Mouse (Mus musculus): ENCODE results near the gene Scamp2. TPM values are rescaled to one million over a fixed set of nuclear protein-coding genes. Genes with fewer than 3 reads are reported as not detected.
A peak's percentile ranks its signal among the peaks of the same experiment; 100 is the strongest.

Scamp2 gene
- polyA plus RNA-seq, 1 experiment from 2014 or later = 86.4 TPM

- Histone ChIP-seq H3K9ac (no peak overlapping the region), H3K27ac (no peak overlapping the region), H3K4me2 (no peak overlapping the region), H3K36me3 (peaks cover 22% of the 10 kb centered on the region), H3K4me3 (no peak overlapping the region), H3K27me3 (no peaks in the 10 kb centered on the region), H3K9me3 (no peaks in the 10 kb centered on the region), H3K4me1 (peaks cover 7% of the 10 kb centered on the region)
- ATAC-seq (ENCODE audit: insufficient number of reproducible peaks, low FRiP score, low TSS enrichment, low read depth) = no peak
- WGBS = 80% methylated on average over 11 of the region's 11 CpGs
These were observed 7.6 kb upstream of the Scamp2 start for GRCm38 (mm10) chr9:57553119-57553518.

- no peaks in the 10 kb centered on the region for H3K9me3 ChIP-seq
- H3K4me1 ChIP-seq = peaks cover 7% of the 10 kb centered on the region
- H3K36me3 ChIP-seq = peaks cover 7% of the 10 kb centered on the region
- no peak for ATAC-seq (ENCODE audit: insufficient number of reproducible peaks, low FRiP score, low TSS enrichment, low read depth)
- no peaks in the 10 kb centered on the region for H3K27me3 ChIP-seq
- 43% methylated on average over 3 of the region's 3 CpGs for WGBS
- H3K4me3 ChIP-seq = no peak overlapping the region
- H3K4me2 ChIP-seq = no peak overlapping the region
- no peak overlapping the region for H3K27ac ChIP-seq
- H3K9ac ChIP-seq = no peak overlapping the region
These were observed 6.0 kb upstream of the Scamp2 start for GRCm38 (mm10) chr9:57554753-57555152.

GRCm38 (mm10) chr9:57557215-57557614 lies 3.5 kb upstream of the Scamp2 start:
- no peak for ATAC-seq (ENCODE audit: insufficient number of reproducible peaks, low FRiP score, low TSS enrichment, low read depth)
- no peaks in the 10 kb centered on the region for H3K27me3 ChIP-seq
- H3K4me1 ChIP-seq = peaks cover 17% of the 10 kb centered on the region
- H3K4me3 ChIP-seq = no peak overlapping the region
- no peaks in the 10 kb centered on the region for H3K36me3 ChIP-seq
- H3K9ac ChIP-seq = no peak overlapping the region
- no peak overlapping the region for H3K27ac ChIP-seq
- H3K9me3 ChIP-seq = no peaks in the 10 kb centered on the region
- no peak overlapping the region for H3K4me2 ChIP-seq
- 70% methylated on average over 3 of the region's 3 CpGs for WGBS

DNA sequence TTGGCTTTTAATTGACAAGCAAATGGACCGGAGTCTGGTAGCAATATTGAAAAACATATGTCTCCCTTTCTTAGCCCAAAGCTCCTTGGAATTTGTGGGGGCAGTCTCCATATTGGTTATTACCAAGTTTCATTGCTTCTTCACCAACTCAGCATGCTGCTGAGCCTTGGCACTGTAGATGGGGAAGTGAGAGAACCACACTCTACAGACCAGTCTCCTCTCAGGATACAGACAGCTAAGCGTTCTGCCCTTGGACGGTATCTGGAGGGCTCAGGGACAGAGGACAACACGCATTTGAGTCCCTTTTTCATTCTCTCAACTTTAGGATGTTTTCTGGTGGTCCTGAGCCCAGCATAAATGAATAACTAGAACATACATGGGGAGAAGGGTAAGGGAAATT lies 2.1 kb upstream of the Scamp2 start:
- no peaks in the 10 kb centered on the region for H3K9me3 ChIP-seq

DNA sequence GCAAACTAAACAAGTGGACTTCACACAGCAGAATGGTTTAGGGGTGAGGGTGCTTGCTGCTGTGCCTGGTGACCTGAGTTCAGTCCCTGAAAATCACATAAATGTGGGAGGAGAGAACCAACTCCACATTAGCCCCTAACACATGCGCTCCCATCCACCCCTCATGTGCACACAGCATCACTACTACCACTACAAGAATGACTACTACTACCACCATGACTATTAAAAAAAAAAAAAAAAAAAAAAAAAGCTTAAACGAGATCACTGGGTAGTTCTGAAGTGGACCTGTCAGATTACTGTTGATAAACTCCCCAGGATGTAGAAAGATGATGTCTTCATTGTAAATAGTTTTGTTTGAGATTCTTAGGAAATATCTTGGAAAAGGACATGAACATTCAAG lies 1.2 kb upstream of the Scamp2 start:
- Histone ChIP-seq H3K27ac (no peak overlapping the region), H3K9me3 (no peaks in the 10 kb centered on the region), H3K9ac (no peak overlapping the region), H3K4me3 (no peak overlapping the region), H3K36me3 (no peaks in the 10 kb centered on the region), H3K4me2 (no peak overlapping the region), H3K4me1 (peaks cover 25% of the 10 kb centered on the region), H3K27me3 (no peaks in the 10 kb centered on the region)
- WGBS = 56% methylated on average over 2 of the region's 2 CpGs
- ATAC-seq (ENCODE audit: insufficient number of reproducible peaks, low FRiP score, low TSS enrichment, low read depth) = no peak

More for the DNA sequence above, 2.1 kb upstream of the Scamp2 start:
- no peaks in the 10 kb centered on the region for H3K36me3 ChIP-seq
- no peak overlapping the region for H3K27ac ChIP-seq
- H3K4me3 ChIP-seq = no peak overlapping the region
- H3K4me1 ChIP-seq = peaks cover 25% of the 10 kb centered on the region
- H3K27me3 ChIP-seq = no peaks in the 10 kb centered on the region
- no peak overlapping the region for H3K9ac ChIP-seq
- H3K4me2 ChIP-seq = no peak overlapping the region
- 89% methylated on average over 4 of the region's 4 CpGs for WGBS
- no peak for ATAC-seq (ENCODE audit: insufficient number of reproducible peaks, low FRiP score, low TSS enrichment, low read depth)

DNA sequence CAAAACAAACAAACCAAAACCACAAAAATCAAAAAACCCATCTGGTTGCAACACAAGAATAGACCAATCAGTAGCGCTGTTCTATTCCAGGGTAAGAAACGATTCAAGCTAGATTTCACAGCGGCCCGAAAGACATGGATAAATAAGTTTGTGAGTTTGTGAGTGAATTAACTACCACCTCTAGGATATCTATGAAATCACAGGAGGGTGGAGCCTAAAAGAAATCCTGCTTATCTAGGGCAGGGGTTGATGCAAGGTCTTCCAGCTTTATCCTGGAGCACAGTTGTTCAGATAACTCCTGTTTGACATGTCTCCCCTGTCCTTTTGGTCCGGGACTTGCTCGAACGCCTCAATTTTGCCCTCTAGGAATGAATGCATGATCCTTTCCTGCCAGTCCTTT lies 480 bp upstream of the Scamp2 start:
- peak overlapping the region; percentile 70; the same call in 1 of the 2 replicates for H3K9ac ChIP-seq
- no peak for ATAC-seq (ENCODE audit: insufficient number of reproducible peaks, low FRiP score, low TSS enrichment, low read depth)
- H3K27me3 ChIP-seq = no peaks in the 10 kb centered on the region
- no peaks in the 10 kb centered on the region for H3K9me3 ChIP-seq
- H3K27ac ChIP-seq = no peak overlapping the region; the same call in 1 of the 2 replicates
- H3K4me2 ChIP-seq = peak overlapping the region; percentile 86
- peak overlapping the region; percentile 71 for H3K4me3 ChIP-seq
- peaks cover 27% of the 10 kb centered on the region for H3K4me1 ChIP-seq
- H3K36me3 ChIP-seq = no peaks in the 10 kb centered on the region
- 25% methylated on average over 7 of the region's 7 CpGs for WGBS

GRCm38 (mm10) chr9:57561711-57562099 lies 962 bp downstream of the Scamp2 start:
- no peaks in the 10 kb centered on the region for H3K9me3 ChIP-seq
- WGBS = 68% methylated on average over 13 of the region's 13 CpGs
- peak overlapping the region; percentile 71 for H3K4me3 ChIP-seq
- ATAC-seq (ENCODE audit: insufficient number of reproducible peaks, low FRiP score, low TSS enrichment, low read depth) = no peak
- peaks cover 41% of the 10 kb centered on the region for H3K4me1 ChIP-seq
- no peaks in the 10 kb centered on the region for H3K36me3 ChIP-seq
- no peaks in the 10 kb centered on the region for H3K27me3 ChIP-seq
- peak overlapping the region; percentile 67 for H3K27ac ChIP-seq
- peak overlapping the region; percentile 86 for H3K4me2 ChIP-seq
- no peak overlapping the region for H3K9ac ChIP-seq

GRCm38 (mm10) chr9:57562896-57563372 lies 2.2 kb downstream of the Scamp2 start:
- 62% methylated on average over 4 of the region's 4 CpGs for WGBS
- no peak overlapping the region for H3K4me3 ChIP-seq
- peak overlapping the region; percentile 70 for H3K27ac ChIP-seq
- peaks cover 49% of the 10 kb centered on the region for H3K4me1 ChIP-seq
- no peak overlapping the region for H3K9ac ChIP-seq
- H3K9me3 ChIP-seq = no peaks in the 10 kb centered on the region
- no peak for ATAC-seq (ENCODE audit: insufficient number of reproducible peaks, low FRiP score, low TSS enrichment, low read depth)
- 0 out of 2 replicates have a peak overlapping the region, but pooled peaks have one; percentile 2 for H3K4me2 ChIP-seq
- no peaks in the 10 kb centered on the region for H3K27me3 ChIP-seq
- peaks cover under 1% of the 10 kb centered on the region; the same call in 1 of the 2 replicates for H3K36me3 ChIP-seq

DNA sequence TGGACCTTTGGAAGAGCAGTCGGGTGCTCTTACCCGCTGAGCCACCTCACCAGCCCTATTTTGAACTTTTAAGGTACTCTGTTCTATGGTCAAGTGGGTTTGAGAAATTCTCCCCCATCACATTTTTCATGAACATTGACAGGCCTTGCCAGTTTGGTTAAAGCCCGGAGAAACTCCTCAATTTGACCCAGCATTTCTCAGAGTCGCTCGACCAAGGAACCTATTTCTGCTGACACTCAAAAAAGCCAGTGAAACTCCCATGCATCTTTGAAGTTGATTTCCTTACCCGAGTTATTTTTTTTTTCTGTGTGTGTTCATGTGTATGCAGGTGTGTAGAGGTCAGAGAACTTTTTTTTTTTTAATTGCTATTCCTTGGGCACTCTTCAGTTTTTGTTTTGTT lies 3.9 kb downstream of the Scamp2 start:
- peaks cover 17% of the 10 kb centered on the region for H3K36me3 ChIP-seq
- no peak overlapping the region for H3K27ac ChIP-seq
- no peak overlapping the region for H3K4me3 ChIP-seq
- WGBS = 83% methylated on average over 6 of the region's 6 CpGs
- no peaks in the 10 kb centered on the region for H3K9me3 ChIP-seq
- ATAC-seq (ENCODE audit: insufficient number of reproducible peaks, low FRiP score, low TSS enrichment, low read depth) = no peak
- peaks cover 52% of the 10 kb centered on the region for H3K4me1 ChIP-seq
- H3K27me3 ChIP-seq = no peaks in the 10 kb centered on the region
- H3K4me2 ChIP-seq = no peak overlapping the region
- H3K9ac ChIP-seq = no peak overlapping the region

- Histone ChIP-seq H3K9me3 (no peaks in the 10 kb centered on the region), H3K27me3 (no peaks in the 10 kb centered on the region), H3K36me3 (peaks cover 26% of the 10 kb centered on the region), H3K4me1 (peaks cover 47% of the 10 kb centered on the region), H3K27ac (peak overlapping the region; percentile 83), H3K4me2 (0 out of 2 replicates have a peak overlapping the region, but pooled peaks have one; percentile 24), H3K4me3 (no peak overlapping the region), H3K9ac (no peak overlapping the region)
- WGBS = 19% methylated on average over 10 of the region's 10 CpGs
- peak; percentile 67 for ATAC-seq (ENCODE audit: insufficient number of reproducible peaks, low FRiP score, low TSS enrichment, low read depth)
These were observed 5.0 kb downstream of the Scamp2 start for GRCm38 (mm10) chr9:57565741-57566221.

GRCm38 (mm10) chr9:57566846-57567245 lies 6.1 kb downstream of the Scamp2 start:
- H3K27me3 ChIP-seq = no peaks in the 10 kb centered on the region
- WGBS = 46% methylated on average over 8 of the region's 8 CpGs
- no peak overlapping the region for H3K4me2 ChIP-seq
- no peaks in the 10 kb centered on the region for H3K9me3 ChIP-seq
- H3K27ac ChIP-seq = peak overlapping the region; percentile 83
- H3K36me3 ChIP-seq = peaks cover 34% of the 10 kb centered on the region
- no peak for ATAC-seq (ENCODE audit: insufficient number of reproducible peaks, low FRiP score, low TSS enrichment, low read depth)
- no peak overlapping the region for H3K9ac ChIP-seq
- H3K4me3 ChIP-seq = no peak overlapping the region
- peaks cover 39% of the 10 kb centered on the region for H3K4me1 ChIP-seq

GRCm38 (mm10) chr9:57568500-57568899 lies 7.8 kb downstream of the Scamp2 start:
- Histone ChIP-seq H3K27ac (no peak overlapping the region), H3K4me2 (no peak overlapping the region), H3K9me3 (no peaks in the 10 kb centered on the region), H3K4me1 (peaks cover 27% of the 10 kb centered on the region), H3K9ac (no peak overlapping the region), H3K27me3 (no peaks in the 10 kb centered on the region), H3K4me3 (no peak overlapping the region), H3K36me3 (peaks cover 34% of the 10 kb centered on the region)
- WGBS = 91% methylated on average over 6 of the region's 6 CpGs
- ATAC-seq (ENCODE audit: insufficient number of reproducible peaks, low FRiP score, low TSS enrichment, low read depth) = no peak

DNA sequence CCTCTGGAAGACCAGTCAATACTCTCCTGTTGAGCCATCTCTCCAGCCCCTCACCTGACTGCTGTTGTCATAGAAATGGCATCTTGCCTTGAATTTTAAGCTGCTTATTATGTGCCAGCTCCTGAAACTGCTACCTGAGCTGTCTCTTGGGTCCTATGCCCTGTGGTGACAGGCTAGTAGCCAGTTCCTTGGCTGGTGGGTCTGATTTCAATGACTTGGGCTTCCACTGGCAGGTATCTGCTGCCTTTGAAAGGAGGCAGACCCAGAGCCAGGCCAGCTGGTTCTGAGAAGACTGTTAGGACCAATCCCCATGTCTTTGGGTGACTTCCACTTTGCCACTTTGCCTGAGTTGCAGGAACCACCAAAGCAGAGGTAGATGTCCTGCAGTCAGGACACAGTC lies 13.7 kb downstream of the Scamp2 start:
- H3K4me2 ChIP-seq = no peak overlapping the region
- peaks cover 42% of the 10 kb centered on the region for H3K36me3 ChIP-seq
- no peaks in the 10 kb centered on the region for H3K27me3 ChIP-seq
- H3K9ac ChIP-seq = no peak overlapping the region
- H3K9me3 ChIP-seq = no peaks in the 10 kb centered on the region
- no peak for ATAC-seq (ENCODE audit: insufficient number of reproducible peaks, low FRiP score, low TSS enrichment, low read depth)
- H3K27ac ChIP-seq = no peak overlapping the region
- no peak overlapping the region for H3K4me3 ChIP-seq
- 0 out of 2 replicates have a peak, but pooled peaks cover 4% of the 10 kb centered on the region for H3K4me1 ChIP-seq
